Mouse (Mus musculus): ENCODE data around the gene Ubqln4. TPM values are rescaled to one million over a fixed set of nuclear protein-coding genes. Genes with fewer than 3 reads are reported as not detected.

The Ubqln4 gene
- polyA plus RNA-seq, 1 experiment from 2014 or later: 62.2 TPM

- DNase-seq (ENCODE audit: low spot score): no peak
- H3K9me3 ChIP-seq: no peaks in the 10 kb centered on the region
- no peak overlapping the region for H3K4me3 ChIP-seq
- no peaks in the 10 kb centered on the region for H3K36me3 ChIP-seq
- 72% methylated on average over 10 of the region's 10 CpGs for WGBS
- H3K27ac ChIP-seq: no peak overlapping the region
- no peaks in the 10 kb centered on the region for H3K27me3 ChIP-seq (ENCODE audit: insufficient read depth, poor library complexity, severe bottlenecking)
- peaks cover 52% of the 10 kb centered on the region for H3K4me1 ChIP-seq
Measured at GRCm38 (mm10) chr3:88514231-88515094, 39.1 kb upstream of the Ubqln4 start.

DNA sequence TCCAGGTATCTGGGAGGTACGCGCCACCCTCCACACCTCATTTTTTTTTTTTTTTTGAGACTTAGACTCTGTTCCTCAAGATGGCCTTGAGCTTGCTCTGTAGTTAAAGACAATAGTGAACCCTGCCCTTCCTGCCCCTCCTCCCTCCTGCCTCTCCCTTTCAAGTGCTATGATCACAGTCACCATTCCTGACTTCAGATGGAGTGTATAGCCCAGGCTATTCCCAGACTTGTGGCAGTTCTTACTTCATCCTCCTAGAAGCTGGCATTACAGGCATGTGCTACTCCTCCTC, 38.5 kb upstream of the Ubqln4 start:
- H3K4me3 ChIP-seq: no peak overlapping the region
- H3K27ac ChIP-seq: no peak overlapping the region
- no peaks in the 10 kb centered on the region for H3K36me3 ChIP-seq
- no peak for DNase-seq (ENCODE audit: low spot score)
- H3K4me1 ChIP-seq: peaks cover 46% of the 10 kb centered on the region
- no peaks in the 10 kb centered on the region for H3K9me3 ChIP-seq
- WGBS: 98% methylated on average over 2 of the region's 2 CpGs
- H3K27me3 ChIP-seq (ENCODE audit: insufficient read depth, poor library complexity, severe bottlenecking): no peaks in the 10 kb centered on the region

DNA sequence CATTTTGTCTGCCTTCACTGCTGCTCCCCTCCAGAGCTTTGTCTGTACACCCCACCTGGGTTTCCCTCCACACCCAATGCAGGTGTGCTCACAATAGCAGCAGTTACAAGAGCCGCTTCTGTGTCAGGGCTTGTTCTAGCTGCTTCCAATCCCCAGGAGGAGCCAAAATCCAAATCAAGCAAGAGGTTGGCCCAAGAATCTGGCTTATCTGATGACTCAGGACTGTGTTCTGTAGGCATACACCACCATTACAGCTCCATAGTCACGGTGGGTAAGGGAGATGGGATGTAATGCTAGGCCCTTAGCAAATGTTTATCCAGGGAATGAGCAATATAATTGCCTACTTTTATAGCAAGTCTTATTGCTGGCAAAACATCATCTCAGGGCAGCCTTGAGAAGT, 37.2 kb upstream of the Ubqln4 start:
- Histone ChIP-seq H3K27ac (no peak overlapping the region), H3K36me3 (no peaks in the 10 kb centered on the region), H3K4me1 (peaks cover 34% of the 10 kb centered on the region), H3K9me3 (no peaks in the 10 kb centered on the region), H3K4me3 (no peak overlapping the region), H3K27me3 (ENCODE audit: insufficient read depth, poor library complexity, severe bottlenecking) (no peaks in the 10 kb centered on the region)
- no peak for DNase-seq (ENCODE audit: low spot score)
- WGBS: 76% methylated on average over 2 of the region's 2 CpGs

DNA sequence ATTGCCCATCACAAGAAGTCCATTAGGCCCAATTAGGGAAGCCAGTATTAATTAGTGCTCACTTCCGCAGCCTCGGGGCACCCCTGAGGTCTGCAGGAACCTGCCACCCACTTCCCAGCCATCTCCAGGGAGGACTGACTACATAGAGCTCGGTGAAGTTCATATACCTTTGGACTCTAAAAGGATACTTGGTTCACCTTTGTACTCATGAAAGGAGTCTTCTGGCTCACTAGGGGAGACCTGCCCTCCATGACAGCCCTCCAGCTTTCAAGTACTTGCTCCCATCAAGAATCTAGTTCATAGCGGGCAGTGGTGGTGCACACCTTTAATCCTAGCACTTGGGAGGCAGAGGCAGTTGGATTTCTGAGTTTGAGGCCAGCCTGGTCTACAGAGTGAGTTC, 35.1 kb upstream of the Ubqln4 start:
- DNase-seq (ENCODE audit: low spot score): no peak
- H3K36me3 ChIP-seq: 0 out of 2 replicates have a peak, but pooled peaks cover 5% of the 10 kb centered on the region
- H3K4me1 ChIP-seq: peaks cover 18% of the 10 kb centered on the region
- H3K4me3 ChIP-seq: no peak overlapping the region
- no peaks in the 10 kb centered on the region for H3K27me3 ChIP-seq (ENCODE audit: insufficient read depth, poor library complexity, severe bottlenecking)
- WGBS: 84% methylated on average over 4 of the region's 4 CpGs
- no peaks in the 10 kb centered on the region for H3K9me3 ChIP-seq
- H3K27ac ChIP-seq: no peak overlapping the region

GRCm38 (mm10) chr3:88520078-88520477, 33.5 kb upstream of the Ubqln4 start:
- no peak for DNase-seq (ENCODE audit: low spot score)
- no peak overlapping the region for H3K27ac ChIP-seq
- peaks cover 4% of the 10 kb centered on the region; the same call in 1 of the 2 replicates for H3K4me1 ChIP-seq
- 64% methylated on average over 2 of the region's 2 CpGs for WGBS
- no peaks in the 10 kb centered on the region for H3K27me3 ChIP-seq (ENCODE audit: insufficient read depth, poor library complexity, severe bottlenecking)
- peaks cover 22% of the 10 kb centered on the region for H3K36me3 ChIP-seq
- no peaks in the 10 kb centered on the region for H3K9me3 ChIP-seq
- no peak overlapping the region for H3K4me3 ChIP-seq

DNA sequence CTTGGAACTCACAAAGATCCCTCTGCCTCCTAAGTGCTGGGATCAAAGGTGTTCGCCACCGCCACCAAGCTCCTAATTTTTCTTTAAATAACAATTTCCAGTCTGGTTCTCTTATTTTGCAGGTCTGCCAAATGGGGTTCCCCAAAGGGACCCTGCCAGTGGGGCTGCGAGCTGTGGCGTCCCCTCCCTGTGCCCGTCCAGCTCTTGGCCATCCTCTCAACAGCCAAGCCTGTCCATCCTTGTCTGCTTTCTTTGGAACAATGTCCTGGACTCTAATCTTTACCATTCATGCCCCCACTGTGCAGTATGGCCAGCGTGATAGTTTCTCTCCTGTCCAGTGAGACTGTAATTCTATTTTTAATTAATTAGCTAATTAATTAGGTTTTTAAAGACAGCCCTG, 32.4 kb upstream of the Ubqln4 start:
- no peak for DNase-seq (ENCODE audit: low spot score)
- whole genome bisulfite sequencing: 89% methylated on average over 6 of the region's 6 CpGs

GRCm38 (mm10) chr3:88521803-88522331, 31.7 kb upstream of the Ubqln4 start:
- Histone ChIP-seq H3K4me3 (no peak overlapping the region), H3K36me3 (peaks cover 24% of the 10 kb centered on the region), H3K27ac (peak overlapping the region; percentile 69; the same call in 1 of the 2 replicates), H3K27me3 (ENCODE audit: insufficient read depth, poor library complexity, severe bottlenecking) (no peaks in the 10 kb centered on the region), H3K9me3 (no peaks in the 10 kb centered on the region), H3K4me1 (peaks cover 13% of the 10 kb centered on the region)
- peak; percentile 89 for DNase-seq (ENCODE audit: low spot score)
- WGBS: 28% methylated on average over 9 of the region's 9 CpGs

More for the DNA sequence above, 32.4 kb upstream of the Ubqln4 start:
- Histone ChIP-seq H3K36me3 (peaks cover 24% of the 10 kb centered on the region), H3K27me3 (ENCODE audit: insufficient read depth, poor library complexity, severe bottlenecking) (no peaks in the 10 kb centered on the region), H3K4me3 (no peak overlapping the region), H3K4me1 (peaks cover 9% of the 10 kb centered on the region), H3K27ac (no peak overlapping the region), H3K9me3 (no peaks in the 10 kb centered on the region)

DNA sequence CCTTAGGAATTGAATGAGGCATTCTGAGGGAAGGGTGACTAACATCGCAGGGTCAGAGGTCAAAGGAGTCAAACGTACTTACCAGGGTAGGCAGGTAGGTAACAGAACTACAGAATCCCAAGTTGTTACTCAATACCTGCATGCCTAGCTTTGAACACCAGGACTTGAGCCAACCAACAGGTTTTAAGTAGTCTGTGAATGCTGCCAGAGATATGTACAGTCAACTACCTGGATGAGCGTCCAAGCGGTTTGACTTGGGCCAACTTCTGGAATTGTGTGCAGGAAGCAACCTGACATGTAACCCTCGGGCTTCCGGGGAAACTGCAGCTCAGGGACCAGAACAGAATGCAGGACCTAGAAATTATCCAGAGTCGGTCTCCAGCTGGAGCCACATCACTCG, 30.5 kb upstream of the Ubqln4 start:
- Histone ChIP-seq H3K27ac (no peak overlapping the region), H3K4me3 (no peak overlapping the region), H3K27me3 (ENCODE audit: insufficient read depth, poor library complexity, severe bottlenecking) (no peaks in the 10 kb centered on the region), H3K36me3 (peaks cover 24% of the 10 kb centered on the region), H3K9me3 (no peaks in the 10 kb centered on the region), H3K4me1 (peaks cover 21% of the 10 kb centered on the region)
- no peak for DNase-seq (ENCODE audit: low spot score)
- 86% methylated on average over 8 of the region's 8 CpGs for WGBS

GRCm38 (mm10) chr3:88525021-88525420, 28.5 kb upstream of the Ubqln4 start:
- WGBS: 82% methylated on average over 5 of the region's 5 CpGs
- Histone ChIP-seq H3K27ac (no peak overlapping the region), H3K9me3 (no peaks in the 10 kb centered on the region), H3K4me1 (peaks cover 41% of the 10 kb centered on the region), H3K27me3 (ENCODE audit: insufficient read depth, poor library complexity, severe bottlenecking) (no peaks in the 10 kb centered on the region), H3K36me3 (peaks cover 24% of the 10 kb centered on the region), H3K4me3 (no peak overlapping the region)
- DNase-seq (ENCODE audit: low spot score): no peak

DNA sequence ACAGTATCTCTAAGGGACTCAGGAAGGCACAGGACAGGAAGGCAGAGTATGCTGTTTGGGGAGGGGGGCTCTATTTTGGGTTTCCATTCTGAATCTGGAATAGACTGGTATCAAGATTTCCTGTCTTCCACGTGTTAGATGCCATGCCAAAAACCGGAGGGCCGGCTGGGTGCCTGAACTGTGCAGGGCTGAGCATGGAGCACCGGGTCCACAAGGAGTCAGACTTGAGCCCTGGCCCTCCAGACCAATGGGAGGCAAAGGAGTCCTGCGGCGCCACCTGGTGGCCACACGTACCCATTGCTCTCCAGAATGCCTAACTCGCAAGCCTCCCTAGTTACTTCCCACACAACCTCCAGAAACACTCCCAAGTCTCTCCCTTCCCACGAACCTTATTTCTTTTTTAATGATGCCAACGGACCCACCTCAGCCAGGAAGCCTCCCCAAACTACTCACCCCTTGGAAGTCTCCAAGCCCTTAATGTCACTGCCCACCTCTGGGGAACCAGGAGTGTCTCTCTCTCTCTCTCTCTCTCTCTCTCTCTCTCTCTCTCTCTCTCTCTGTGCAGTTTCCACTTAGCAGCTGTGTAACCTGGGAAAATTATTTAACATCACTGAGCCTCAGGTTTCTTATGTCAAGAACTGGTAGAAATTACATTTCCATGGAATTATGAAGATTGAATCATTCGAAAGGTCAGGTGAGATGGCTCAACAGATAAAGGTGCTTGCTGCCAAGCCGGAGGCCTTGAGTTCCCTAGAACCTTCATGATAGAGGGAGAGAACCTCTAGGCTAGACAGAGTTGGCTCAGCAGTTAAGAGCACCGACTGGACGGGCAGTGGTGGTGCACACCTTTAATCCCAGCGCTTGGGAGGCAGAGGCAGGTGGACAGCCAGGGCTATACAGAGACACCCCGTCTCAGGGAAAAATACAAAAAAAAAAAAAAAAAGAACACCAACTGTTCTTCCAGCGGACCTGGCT, 27.1 kb upstream of the Ubqln4 start:
- peak; percentile 97 for DNase-seq (ENCODE audit: low spot score)
- no peak overlapping the region for H3K4me3 ChIP-seq

GRCm38 (mm10) chr3:88527565-88527964, 26.0 kb upstream of the Ubqln4 start:
- Histone ChIP-seq H3K36me3 (peaks cover 24% of the 10 kb centered on the region), H3K27me3 (ENCODE audit: insufficient read depth, poor library complexity, severe bottlenecking) (no peaks in the 10 kb centered on the region), H3K9me3 (no peaks in the 10 kb centered on the region), H3K4me3 (peak overlapping the region; percentile 33), H3K27ac (peak overlapping the region; percentile 79), H3K4me1 (peaks cover 44% of the 10 kb centered on the region)
- WGBS: 16% methylated on average over 8 of the region's 8 CpGs
- DNase-seq (ENCODE audit: low spot score): no peak

More for the DNA sequence above, 27.1 kb upstream of the Ubqln4 start:
- H3K36me3 ChIP-seq: peaks cover 24% of the 10 kb centered on the region
- H3K9me3 ChIP-seq: no peaks in the 10 kb centered on the region
- H3K27ac ChIP-seq: no peak overlapping the region
- WGBS: 30% methylated on average over 17 of the region's 17 CpGs
- H3K4me1 ChIP-seq: peaks cover 48% of the 10 kb centered on the region
- no peaks in the 10 kb centered on the region for H3K27me3 ChIP-seq (ENCODE audit: insufficient read depth, poor library complexity, severe bottlenecking)

GRCm38 (mm10) chr3:88528646-88529045, 24.9 kb upstream of the Ubqln4 start:
- WGBS: 82% methylated on average over 11 of the region's 11 CpGs
- H3K27me3 ChIP-seq (ENCODE audit: insufficient read depth, poor library complexity, severe bottlenecking): no peaks in the 10 kb centered on the region
- H3K4me3 ChIP-seq: no peak overlapping the region
- H3K36me3 ChIP-seq: peaks cover 16% of the 10 kb centered on the region
- H3K4me1 ChIP-seq: peaks cover 49% of the 10 kb centered on the region
- no peaks in the 10 kb centered on the region for H3K9me3 ChIP-seq
- no peak for DNase-seq (ENCODE audit: low spot score)
- no peak overlapping the region for H3K27ac ChIP-seq

Measured in heart, embryonic 10.5 days (tissue).